Mouse (Mus musculus) v-Abl transformed pro-B cells (cell line): ENCODE data around the gene Cacna1c.

Experiments
- in situ Hi-C, 2 experiments: fragments of 400-800 bp; cut with MboI; formaldehyde crosslinking; loops; one replicate each; pipeline ENCODE4 v1.15.1; 2025; ENCODE audit not compliant: unreplicated experiment in 2 of 2

Cacna1c gene

DNA sequence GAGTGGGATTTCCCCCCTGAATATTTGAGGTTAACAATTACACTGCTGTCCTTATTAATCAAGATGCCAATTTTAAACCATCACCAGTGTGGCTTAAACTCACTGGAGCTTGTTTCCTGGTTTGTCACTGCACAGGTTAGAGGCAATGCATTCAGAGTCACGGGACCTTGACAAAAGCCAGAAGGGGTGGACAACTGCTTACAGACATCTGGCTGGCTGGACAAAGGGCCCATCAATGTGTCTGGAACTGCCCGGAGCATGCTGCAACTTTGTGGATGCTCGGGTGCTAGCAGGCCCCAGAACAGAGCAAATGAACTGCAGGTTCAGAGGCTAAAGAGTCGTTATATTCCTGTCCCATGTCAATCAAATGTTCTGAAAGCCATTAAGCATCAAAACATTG lies 456.9 kb downstream of the Cacna1c start:
- in situ Hi-C loops = no loop called here

DNA sequence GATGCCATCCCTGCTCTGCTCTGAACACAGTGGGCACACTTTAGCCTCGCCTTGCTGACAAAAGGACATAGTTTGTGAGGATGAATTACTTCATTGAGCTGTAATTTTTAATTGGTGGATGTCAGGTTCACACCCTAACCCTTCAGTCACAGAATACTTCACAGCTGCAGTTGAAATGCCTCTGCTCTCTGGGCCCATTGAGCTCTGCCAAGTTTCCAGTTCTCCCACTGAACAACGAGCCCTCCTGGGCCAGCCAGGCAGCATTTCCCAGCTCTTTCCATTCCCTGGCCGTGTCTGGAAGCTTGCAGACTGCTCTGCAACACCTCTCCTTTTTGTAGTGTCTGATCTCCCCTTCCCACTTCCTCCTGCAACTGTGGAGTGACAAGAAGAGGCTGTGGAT lies 457.6 kb downstream of the Cacna1c start:
- in situ Hi-C loops = no loop called here

DNA sequence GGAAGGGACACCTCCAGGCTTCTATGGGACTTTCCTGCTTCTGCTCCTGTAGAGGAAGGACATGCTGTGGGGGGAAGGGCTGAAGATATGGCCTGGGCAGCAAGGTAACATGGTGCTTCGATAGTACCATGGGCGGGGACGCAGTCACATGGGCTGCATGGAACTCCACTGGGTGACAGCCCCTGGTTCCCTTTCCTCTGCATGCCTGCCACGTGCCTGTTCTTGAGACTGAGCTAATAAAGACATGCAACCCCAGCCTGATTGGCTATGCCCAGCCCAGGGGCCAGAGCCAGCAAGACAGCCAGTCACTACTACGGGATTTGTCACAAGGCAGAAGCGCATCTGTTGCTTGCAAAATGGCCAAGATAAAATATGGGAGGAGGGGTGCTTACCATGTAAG lies 459.1 kb downstream of the Cacna1c start:
- in situ Hi-C loops = no loop called here

DNA sequence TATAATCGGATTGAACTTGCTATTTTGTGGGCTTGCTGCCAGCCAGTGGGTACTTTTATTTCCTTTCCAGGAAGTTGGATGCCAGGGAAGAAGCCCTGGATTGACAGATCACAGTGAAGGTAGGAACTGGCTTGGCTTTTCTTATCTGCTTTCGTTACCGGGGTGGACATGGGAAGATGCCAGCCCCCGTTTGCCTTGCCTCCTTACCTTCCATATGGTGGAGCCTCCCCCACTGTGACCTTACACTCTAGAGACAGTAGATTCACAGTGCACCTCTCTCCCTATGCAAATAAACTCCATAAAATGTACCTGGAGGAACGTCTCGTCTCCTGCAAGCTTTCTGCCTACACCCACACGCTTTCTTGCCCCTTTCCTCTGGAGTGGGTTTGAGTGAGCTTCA lies 459.7 kb downstream of the Cacna1c start:
- in situ Hi-C loops = no loop called here

DNA sequence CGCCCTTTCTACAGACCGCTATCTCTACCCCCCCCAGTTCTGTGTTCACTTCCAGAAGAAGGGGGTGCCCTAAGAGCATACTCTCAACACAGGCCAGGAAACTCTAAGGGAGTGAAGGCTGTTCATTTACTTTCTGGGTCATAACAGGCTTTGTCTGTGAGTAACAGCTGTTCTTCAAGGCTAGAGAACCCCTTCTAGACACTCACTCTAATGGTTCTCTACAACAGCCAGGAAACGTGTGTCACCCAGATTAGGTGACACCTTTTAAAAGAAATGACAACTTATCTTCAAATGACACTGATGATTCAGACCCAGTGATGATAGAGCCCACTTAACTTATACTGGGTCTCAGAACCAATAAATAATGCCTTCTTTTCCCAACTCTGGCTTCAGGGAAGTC lies 461.1 kb downstream of the Cacna1c start:
- in situ Hi-C loops = no loop called here

DNA sequence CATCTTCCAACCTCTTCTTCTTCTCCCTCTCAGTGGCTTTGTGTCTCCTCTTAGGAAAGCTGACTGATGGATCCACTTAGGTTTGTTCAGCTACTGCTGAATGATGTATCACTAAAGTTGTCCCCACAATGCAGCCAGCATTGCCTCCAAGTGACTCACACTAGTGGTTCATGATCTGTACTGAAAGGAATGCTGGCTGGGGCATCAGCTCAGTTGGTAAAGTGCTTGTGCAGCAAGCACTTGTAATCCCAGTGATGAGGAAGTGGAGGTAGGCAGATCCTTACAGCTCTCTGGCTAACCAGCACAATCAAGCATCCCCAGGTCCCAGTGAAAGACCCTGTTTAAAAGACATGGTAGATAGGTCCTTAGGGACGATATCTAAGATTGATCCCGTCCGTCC lies 464.3 kb downstream of the Cacna1c start:
- in situ Hi-C loops = no loop called here

DNA sequence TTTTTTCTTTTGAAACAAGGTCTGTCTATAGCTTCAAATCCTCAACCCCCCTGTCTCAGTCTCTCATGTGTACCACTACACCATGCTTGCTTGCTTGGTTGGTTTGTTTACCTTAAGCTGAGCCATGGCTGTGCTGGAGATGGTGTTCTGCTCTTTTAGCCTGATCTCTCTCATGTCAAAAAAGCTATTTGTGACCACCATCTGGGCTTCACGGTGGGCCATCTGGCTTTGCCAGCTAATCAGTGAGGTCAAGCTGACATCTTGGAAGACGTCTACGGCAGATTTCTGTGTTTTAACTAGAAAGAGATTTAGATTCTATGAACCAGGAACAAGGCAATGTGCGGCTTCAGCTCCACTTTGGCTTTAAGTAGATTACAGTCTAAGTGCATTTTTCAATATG lies 471.3 kb downstream of the Cacna1c start:
- in situ Hi-C loops = no loop called here

DNA sequence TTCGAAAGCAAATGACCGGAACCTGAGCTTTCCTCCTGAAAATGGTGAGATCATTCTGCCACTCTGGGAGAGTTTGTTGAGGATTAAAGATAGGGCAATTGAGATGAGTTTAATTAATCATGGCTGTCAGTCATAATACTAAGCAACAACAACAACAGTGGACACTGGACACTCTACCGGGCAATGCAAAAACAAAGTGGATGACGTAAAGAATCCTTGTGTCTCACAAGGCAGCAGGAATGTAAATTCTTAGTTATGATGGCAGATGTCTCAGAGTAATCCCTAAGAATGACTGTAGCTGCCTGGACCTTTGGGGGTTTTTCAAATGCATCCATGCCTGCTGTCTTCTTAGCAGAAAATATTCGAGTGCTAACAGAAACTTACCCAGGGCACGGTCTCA lies 471.8 kb downstream of the Cacna1c start:
- in situ Hi-C loops = no loop called here

DNA sequence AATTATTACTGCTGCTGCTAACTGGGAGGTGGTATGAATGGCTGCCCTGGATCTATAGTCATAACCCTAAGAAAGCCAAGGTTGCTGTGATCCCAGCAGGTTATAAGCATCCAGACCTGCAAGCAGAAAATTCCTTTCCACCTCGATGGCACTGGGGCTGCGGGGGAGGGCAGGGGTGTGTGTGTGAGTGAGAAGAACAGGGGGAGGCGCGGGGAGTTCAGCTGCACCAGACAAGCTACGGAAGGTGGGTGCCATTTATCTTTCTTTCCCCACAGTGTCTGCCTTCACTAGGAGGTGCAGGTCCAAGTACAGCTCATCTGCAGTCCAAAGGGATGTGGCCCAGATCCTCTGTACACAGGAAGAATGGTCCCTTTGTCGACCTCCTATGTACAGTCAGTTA lies 473.9 kb downstream of the Cacna1c start:
- in situ Hi-C loops = no loop called here

DNA sequence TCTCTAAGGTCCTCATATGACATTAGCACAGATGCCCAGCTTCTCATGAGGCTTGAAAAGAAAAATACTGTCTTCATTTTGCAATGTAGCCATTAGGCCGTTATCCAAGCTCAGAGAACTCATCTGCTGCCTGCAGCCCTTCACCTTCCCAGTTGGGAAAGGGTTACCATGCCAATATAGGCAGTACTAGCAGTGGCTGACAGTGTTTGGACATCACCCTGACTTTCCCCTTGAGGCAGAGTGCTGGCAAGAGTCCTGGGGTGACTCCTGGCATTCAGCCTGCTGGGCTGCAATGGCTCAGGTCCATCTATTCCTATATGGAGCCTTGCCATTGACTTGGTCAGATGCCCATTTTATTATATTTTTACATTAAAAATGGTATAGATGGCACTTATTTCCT lies 476.7 kb downstream of the Cacna1c start:
- in situ Hi-C loops = no loop called here

DNA sequence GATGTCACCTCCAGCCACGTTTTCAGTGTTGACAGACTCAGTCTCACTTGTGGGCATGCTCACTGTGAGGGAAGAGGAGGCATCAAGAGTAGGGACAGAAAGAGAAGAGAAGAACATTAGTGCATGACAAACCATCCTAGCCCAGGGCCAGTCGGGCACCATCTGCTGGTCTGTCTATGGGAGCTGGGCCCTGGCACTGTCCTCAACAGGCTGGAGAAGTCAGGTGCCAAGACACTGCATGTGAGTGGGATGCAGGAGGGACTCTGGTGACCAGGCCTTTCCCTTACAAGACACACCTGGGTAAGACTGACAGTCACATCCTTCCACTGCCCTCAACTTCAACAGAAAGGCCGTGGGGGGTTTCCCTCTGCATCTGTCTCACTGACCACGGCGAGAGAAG lies 482.9 kb downstream of the Cacna1c start:
- in situ Hi-C loops = no loop called here

DNA sequence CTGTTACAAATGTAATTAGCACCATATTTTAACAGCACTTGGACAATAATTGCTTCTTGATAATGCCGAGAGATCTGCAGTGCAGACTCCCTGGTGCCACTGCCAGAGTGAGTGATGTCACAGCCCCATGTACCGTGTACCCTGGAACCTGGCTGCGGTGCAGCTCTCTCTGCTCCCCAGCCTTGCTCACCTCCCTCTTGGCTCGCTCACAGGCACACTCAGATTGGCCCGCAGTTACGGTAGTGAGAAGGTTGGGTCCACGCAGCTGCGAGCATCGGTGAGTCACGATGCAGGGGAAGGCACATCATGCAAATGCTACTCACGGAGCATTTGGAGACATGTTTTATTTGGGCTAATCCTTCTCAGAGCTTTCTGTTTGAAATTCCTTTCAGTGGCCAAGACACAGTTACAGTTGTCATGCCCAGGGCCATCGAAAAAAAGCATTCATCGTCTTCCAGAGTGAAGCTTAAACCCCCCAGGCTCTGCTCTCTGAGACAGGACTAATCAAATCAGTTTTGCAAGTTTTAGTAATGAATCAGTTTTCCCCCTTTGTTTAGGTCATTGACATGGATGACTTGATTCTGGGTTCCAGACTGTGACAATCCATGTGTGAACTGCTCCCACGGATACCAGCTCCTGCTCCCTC lies 484.4 kb downstream of the Cacna1c start:
- in situ Hi-C loops = no loop called here

DNA sequence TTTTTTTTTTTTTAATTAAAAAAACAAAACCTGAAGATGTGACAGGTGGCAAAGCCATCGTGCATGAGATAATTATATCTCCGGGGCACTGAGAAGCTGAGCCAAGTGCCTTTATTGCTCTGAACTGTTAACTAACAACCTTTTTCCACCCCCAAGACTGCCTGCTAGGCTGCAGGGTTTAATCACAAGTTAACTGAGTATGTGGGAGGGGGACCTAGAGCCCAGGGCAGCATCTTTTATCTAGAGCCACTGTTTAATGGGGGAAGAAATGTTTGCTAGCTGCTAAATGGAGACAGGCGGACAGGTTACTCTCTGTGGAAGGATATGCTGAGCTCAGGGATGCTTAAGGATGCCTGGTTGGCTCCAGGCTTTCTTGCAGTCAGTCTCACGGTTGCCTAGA lies 489.2 kb downstream of the Cacna1c start:
- in situ Hi-C loops = no loop called here

DNA sequence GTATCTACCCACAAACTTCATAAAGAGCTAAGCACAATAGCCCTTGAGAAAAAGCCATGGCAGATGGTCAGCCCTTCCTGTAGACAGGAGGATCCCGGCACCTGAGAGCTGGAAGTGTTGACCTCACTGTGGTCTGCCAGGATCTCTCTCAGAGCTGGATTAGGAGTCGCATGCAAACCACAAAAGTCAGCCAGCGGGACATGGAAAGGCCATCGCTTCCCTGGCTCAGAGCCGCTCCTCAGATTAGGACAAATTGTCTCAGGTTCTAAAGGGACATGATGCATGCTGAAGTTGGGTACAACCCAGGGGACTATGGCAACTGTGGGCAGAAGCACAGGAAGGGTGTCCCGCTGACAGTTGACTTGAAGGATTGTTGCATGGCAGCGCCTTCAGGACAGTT lies 490.4 kb downstream of the Cacna1c start:
- in situ Hi-C loops = no loop called here

DNA sequence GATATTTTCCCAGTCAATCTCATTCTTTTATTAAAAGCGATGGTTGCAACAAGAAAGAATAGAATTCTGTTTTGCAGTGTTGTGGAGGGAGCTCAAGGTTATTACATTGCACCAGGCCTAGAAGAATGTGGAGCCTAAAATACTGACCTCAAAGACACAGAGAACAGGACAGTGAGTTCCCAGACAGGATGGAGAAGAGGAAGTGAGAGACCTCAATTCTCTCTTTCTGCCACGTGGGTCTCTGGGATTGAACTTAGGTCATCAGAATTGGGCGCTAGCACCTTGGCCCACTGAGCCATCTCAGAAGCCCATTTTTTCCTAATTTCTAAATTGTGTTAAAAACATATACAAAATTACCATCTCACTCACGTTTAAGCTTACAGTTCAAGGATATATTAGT lies 501.6 kb downstream of the Cacna1c start:
- in situ Hi-C loops = no loop called here

DNA sequence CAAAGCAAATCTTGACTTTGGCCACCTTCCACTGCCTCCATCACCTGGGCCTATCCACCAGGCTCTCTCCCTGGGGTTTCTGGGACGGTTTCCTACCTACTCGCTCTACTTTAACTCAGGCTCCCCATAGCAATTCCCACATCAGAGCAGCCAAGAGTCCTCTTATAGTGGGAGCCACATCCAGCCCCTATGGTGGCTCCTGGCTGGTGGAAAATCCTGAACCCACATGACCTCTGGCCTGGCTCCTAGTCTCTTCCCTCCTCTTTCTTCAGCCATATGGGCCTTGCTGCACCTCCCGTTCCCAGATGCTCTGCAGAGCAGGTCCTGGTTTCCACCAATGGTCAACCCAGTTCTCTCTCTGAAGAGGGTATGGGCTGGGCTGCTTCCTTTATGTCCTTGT lies 506.8 kb downstream of the Cacna1c start:
- in situ Hi-C loops = no loop called here

DNA sequence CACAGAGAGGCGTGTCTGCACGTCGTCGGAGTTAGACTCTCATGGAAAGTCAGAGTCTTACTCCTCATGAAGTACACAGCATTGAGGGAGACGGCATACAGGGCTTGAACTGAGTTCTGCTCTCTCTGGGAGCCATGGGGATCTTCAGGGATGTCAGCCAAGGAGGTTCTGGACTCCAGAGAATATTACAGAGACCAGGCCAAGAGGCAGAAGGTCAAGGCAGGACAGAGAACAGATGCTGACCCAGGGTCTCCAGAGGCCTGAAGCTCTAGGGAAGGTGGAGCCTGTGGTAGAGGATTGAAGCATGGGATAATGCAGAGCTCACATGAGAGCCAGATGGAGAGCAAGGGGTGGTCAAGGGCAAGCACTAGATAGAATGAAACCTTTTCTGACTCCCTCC lies 507.4 kb downstream of the Cacna1c start:
- in situ Hi-C loops = no loop called here

DNA sequence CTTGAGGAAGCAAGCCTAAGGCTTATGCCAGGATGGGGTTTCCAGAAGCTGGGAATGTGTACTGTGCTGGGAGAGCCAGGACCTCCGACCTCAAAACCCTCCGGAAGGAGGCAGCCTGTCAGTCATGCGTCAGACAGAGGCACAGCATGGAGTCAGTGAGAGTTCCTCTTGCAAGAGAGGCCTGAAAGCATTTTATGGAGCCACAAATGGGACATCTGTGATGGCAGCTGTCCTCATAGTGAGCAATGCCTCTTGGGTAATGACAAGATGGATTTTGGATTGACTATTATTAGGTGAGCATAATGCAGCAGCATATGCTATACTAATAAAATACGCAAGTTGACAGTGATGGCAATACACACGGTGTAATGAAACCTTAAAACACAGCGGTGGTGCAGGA lies 515.4 kb downstream of the Cacna1c start:
- in situ Hi-C loops = no loop called here

DNA sequence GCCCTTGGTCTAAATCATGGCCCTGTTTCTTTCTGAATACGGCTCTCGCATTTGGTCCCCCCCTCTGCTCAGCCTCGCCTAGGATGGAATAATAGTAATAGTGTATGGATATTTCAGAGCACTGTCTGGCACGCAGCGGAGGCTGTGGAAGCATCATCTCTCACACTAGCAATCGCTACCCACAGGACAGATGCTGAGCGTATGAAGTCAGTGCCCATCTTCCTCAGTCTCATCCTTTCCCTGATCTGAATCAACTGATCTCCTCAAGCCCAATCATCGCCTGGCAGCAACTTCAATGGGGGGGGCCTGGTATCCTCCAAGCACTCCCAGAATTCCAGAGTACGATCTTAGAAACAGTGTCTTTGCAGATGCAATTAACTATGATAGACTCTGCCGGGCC lies 518.2 kb downstream of the Cacna1c start:
- in situ Hi-C loops = no loop called here

DNA sequence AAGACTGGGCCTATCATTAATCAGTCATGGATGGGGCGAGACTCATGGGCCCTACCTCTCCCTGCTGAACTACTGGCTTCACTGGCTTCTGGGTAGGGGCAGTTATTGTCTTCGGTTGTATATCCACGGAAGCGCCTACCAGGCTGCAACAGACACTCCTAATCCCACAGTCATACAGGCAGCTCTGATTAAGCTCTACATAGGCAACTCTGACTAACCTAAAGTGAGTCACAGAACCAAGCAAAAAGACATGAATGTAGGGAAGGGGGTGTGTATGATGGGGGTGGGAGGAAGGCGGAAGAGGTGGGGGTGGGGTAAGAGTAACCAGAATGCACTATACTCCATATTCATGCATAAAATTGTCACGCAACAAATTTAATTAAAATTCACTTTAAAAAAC lies 518.9 kb downstream of the Cacna1c start:
- in situ Hi-C loops = no loop called here

DNA sequence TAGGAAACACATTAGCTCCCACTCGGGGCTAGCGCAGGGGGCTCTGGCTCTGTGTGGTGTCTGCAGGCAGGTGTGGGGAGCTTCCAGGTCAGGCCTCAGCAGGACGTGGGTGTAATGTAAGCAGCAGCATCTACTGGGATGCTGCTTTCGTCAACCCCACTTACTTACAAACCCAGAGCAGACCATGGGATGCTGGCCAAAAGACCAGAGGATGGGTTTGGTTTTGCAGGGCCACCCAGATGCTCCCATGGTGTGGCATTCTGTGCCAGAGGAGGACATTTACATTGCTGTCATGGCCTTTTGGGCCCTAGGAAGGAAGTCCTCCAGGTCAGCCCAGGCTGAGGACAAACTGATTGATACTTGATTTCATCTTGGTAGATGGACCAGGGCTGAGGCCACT lies 521.4 kb downstream of the Cacna1c start:
- in situ Hi-C loops = no loop called here

DNA sequence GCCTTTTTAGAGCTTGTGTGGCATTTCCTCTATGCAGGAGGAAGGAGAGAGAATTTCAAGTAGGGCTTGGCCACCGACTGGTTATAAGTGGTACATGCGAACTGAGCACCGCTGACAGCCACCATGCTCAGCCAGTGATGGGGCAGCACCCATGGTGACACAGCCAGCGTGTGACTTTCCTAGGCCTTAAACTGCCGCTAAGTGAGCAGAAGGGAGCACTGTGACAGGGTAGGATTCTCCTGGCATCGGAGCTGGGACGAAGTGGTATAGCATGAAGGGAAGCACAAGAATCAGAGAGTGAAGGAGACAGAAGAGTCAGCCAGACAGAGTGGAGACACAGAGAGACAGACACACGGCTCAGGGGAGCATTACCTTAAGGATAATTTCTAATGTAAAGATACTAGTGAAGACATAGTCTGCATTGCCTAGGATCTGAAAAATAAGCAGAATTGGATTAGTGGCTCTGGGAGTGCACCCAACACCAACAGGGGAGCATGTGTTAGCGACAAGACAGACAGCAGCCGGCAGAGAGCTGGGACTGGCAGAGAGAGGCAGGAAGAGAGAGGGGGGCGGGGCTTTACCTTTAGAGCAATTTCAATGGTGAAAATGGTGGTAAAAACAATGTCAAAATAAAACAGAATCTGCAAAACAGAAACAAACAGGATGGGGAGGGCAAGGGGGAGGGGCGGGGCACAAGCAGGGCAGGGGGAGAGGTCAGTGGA lies 522.1 kb downstream of the Cacna1c start:
- in situ Hi-C loops = no loop called here

DNA sequence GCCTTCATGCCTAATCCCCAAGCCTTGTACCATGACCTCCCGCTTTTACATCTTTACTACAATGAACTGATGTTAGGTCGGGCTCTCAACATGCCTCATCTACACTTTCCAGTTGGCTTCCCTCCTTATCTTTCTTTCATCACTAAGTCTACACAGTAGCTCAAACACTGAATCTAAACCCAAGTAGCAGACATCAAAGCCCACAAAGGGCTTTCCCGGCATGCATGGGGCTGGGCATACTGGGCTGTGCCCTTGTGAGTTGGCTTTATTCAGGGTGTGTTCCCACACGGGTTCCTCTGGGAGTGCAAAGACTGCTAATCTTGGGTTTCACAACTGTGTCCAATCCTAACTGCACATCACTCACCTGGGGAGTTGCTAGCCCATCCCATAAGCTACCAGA lies 542.9 kb downstream of the Cacna1c start:
- in situ Hi-C loops = no loop called here
